Mouse (Mus musculus): ENCODE measurements around the gene Alk. TPM values are rescaled to one million over a fixed set of nuclear protein-coding genes. Genes with fewer than 3 reads are reported as not detected.
"Not testable (repeated sequence)": the region's sequence is repeated elsewhere in the genome, so short reads cannot be mapped to it uniquely, and the experiment has no call there.

Alk gene
- total RNA-seq, 2 experiments from 2014 or later, result 0.06 TPM; not detected in 1

- no peak for DNase-seq (ENCODE audit: low spot score in 2 of 2)
Observed at GRCm38 (mm10) chr17:72532266-72532665, 72.2 kb downstream of the Alk start.

- no peak for DNase-seq (ENCODE audit: low spot score in 2 of 2)
Observed at GRCm38 (mm10) chr17:72528481-72528880, 75.9 kb downstream of the Alk start.

- no peak for DNase-seq (ENCODE audit: low spot score in 2 of 2)
Observed at GRCm38 (mm10) chr17:72527481-72527880, 76.9 kb downstream of the Alk start.

- DNase-seq (ENCODE audit: low spot score in 2 of 2), result no peak
Observed at GRCm38 (mm10) chr17:72526356-72526755, 78.1 kb downstream of the Alk start.

- DNase-seq (ENCODE audit: low spot score in 2 of 2), result no peak
Observed at GRCm38 (mm10) chr17:72524839-72525238, 79.6 kb downstream of the Alk start.

GRCm38 (mm10) chr17:72523006-72523405 lies 81.4 kb downstream of the Alk start:
- no peak for DNase-seq (ENCODE audit: low spot score in 2 of 2)

- peak in 1 of 2 experiments; percentile 18 for DNase-seq (ENCODE audit: low spot score in 2 of 2)
Observed at GRCm38 (mm10) chr17:72522381-72522780, 82.0 kb downstream of the Alk start.

- no peak for DNase-seq (ENCODE audit: low spot score in 2 of 2)
Observed at GRCm38 (mm10) chr17:72521353-72521752, 83.1 kb downstream of the Alk start.

GRCm38 (mm10) chr17:72510746-72511145 lies 93.7 kb downstream of the Alk start:
- no peak for DNase-seq (ENCODE audit: low spot score in 2 of 2)

GRCm38 (mm10) chr17:72508678-72509394 lies 95.6 kb downstream of the Alk start:
- no peak for DNase-seq (ENCODE audit: low spot score in 2 of 2)

- DNase-seq (ENCODE audit: low spot score in 2 of 2), result no peak
Observed at GRCm38 (mm10) chr17:72505213-72505612, 99.2 kb downstream of the Alk start.

GRCm38 (mm10) chr17:72504581-72504980 lies 99.8 kb downstream of the Alk start:
- DNase-seq (ENCODE audit: low spot score in 2 of 2), result no peak

GRCm38 (mm10) chr17:72495395-72495794 lies 109.0 kb downstream of the Alk start:
- no peak for DNase-seq (ENCODE audit: low spot score in 2 of 2)

GRCm38 (mm10) chr17:72485623-72486022 lies 118.8 kb downstream of the Alk start:
- DNase-seq (ENCODE audit: low spot score in 2 of 2), result no peak

GRCm38 (mm10) chr17:72479260-72479659 lies 125.2 kb downstream of the Alk start:
- DNase-seq (ENCODE audit: low spot score in 2 of 2), result not testable (repeated sequence)

- no peak for DNase-seq (ENCODE audit: low spot score in 2 of 2)
Observed at GRCm38 (mm10) chr17:72477889-72478405, 126.5 kb downstream of the Alk start.

- no peak for DNase-seq (ENCODE audit: low spot score in 2 of 2)
Observed at GRCm38 (mm10) chr17:72476956-72477355, 127.5 kb downstream of the Alk start.

GRCm38 (mm10) chr17:72474166-72474565 lies 130.3 kb downstream of the Alk start:
- DNase-seq (ENCODE audit: low spot score in 2 of 2), result no peak

- DNase-seq (ENCODE audit: low spot score in 2 of 2), result no peak
Observed at GRCm38 (mm10) chr17:72448477-72448876, 155.9 kb downstream of the Alk start.

GRCm38 (mm10) chr17:72445204-72446177 lies 158.9 kb downstream of the Alk start:
- DNase-seq (ENCODE audit: low spot score in 2 of 2), result no peak

GRCm38 (mm10) chr17:72417451-72417850 lies 187.0 kb downstream of the Alk start:
- no peak for DNase-seq (ENCODE audit: low spot score in 2 of 2)

- no peak for DNase-seq (ENCODE audit: low spot score in 2 of 2)
Observed at GRCm38 (mm10) chr17:72414676-72415075, 189.8 kb downstream of the Alk start.

Measured in adrenal gland, adult 18-20 months (tissue).